Mouse (Mus musculus) G1E (cell line): ENCODE data around the gene Scn2a.

Experiments
- CTCF ChIP-seq: IDR thresholded peaks from 2 replicates; pipeline ENCODE4 v1.5.1; 2012; ENCODE audit warnings: low read depth, low read length, inconsistent platforms, mixed read lengths
- GATA1 ChIP-seq: IDR thresholded peaks from 2 replicates; pipeline ENCODE4 v1.6.1; 2012; ENCODE audit warnings: borderline replicate concordance, low read length, inconsistent platforms, mixed read lengths

DNA sequence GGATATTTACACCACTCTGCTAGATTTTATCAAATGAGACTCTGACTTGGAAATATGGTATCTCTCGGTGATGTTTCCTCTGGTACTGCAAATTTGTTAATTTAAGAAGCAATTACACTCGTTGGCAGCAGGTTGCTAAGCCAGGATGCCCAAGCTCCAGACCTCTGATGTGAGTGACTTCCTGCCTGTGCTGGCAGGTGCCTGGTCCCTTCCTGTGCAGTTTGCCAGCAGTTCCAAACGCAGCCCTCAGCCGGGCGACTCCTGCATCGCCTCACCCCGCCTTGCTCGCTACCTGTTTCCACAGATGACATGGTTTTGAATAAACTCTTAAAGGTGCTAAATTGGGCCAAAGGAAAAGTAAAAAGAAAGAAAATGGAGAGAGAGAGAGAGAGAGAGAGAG lies 49.0 kb downstream of the Scn2a start:
- TF ChIP-seq CTCF (no peak), GATA1 (no peak)
